Mouse (Mus musculus) cerebellum, adult (tissue): ENCODE measurements around the gene Mlph.

Source experiments
- ATAC-seq: cut with Nextera tagmentation; 2 replicates; pipeline ENCODE4 v1.9.2; 2017; ENCODE audit warnings: mild to moderate bottlenecking, moderate library complexity, mixed read lengths; ENCODE audit not compliant: insufficient number of reproducible peaks, low FRiP score, low TSS enrichment

Mlph gene

GRCm38 (mm10) chr1:90914948-90915569 is at the start of gene Mlph:
Gene Mlph, plus strand, starts transcription at chr1:90915085.
- ATAC-seq = no peak

- no peak for ATAC-seq
Observed at GRCm38 (mm10) chr1:90866734-90867133, 48.2 kb upstream of the Mlph start.

- ATAC-seq = no peak
Observed at GRCm38 (mm10) chr1:90870581-90870980, 44.3 kb upstream of the Mlph start.

GRCm38 (mm10) chr1:90875371-90875770 is 39.5 kb upstream of the Mlph start:
- no peak for ATAC-seq

- no peak for ATAC-seq
Observed at GRCm38 (mm10) chr1:90875961-90876360, 38.9 kb upstream of the Mlph start.

- no peak; the same call in 1 of the 2 replicates for ATAC-seq
Observed at GRCm38 (mm10) chr1:90876486-90877270, 38.2 kb upstream of the Mlph start.

GRCm38 (mm10) chr1:90885771-90886460 is 29.0 kb upstream of the Mlph start:
- ATAC-seq = no peak

GRCm38 (mm10) chr1:90894521-90894920 is 20.4 kb upstream of the Mlph start:
- no peak for ATAC-seq

- ATAC-seq = no peak
Observed at GRCm38 (mm10) chr1:90895004-90895403, 19.9 kb upstream of the Mlph start.

GRCm38 (mm10) chr1:90896281-90896680 is 18.6 kb upstream of the Mlph start:
- ATAC-seq = no peak

GRCm38 (mm10) chr1:90896741-90897361 is 18.0 kb upstream of the Mlph start:
- ATAC-seq = peak; percentile 82; the same call in 1 of the 2 replicates

GRCm38 (mm10) chr1:90898012-90898411 is 16.9 kb upstream of the Mlph start:
- no peak for ATAC-seq

- no peak for ATAC-seq
Observed at GRCm38 (mm10) chr1:90899816-90900215, 15.1 kb upstream of the Mlph start.

GRCm38 (mm10) chr1:90900406-90900805 is 14.5 kb upstream of the Mlph start:
- ATAC-seq = no peak

GRCm38 (mm10) chr1:90901246-90901645 is 13.6 kb upstream of the Mlph start:
- ATAC-seq = no peak

GRCm38 (mm10) chr1:90901681-90902208 is 13.1 kb upstream of the Mlph start:
- ATAC-seq = no peak

- no peak for ATAC-seq
Observed at GRCm38 (mm10) chr1:90902751-90903150, 12.1 kb upstream of the Mlph start.

- ATAC-seq = no peak
Observed at GRCm38 (mm10) chr1:90903211-90903945, 11.5 kb upstream of the Mlph start.

GRCm38 (mm10) chr1:90903971-90904458 is 10.9 kb upstream of the Mlph start:
- ATAC-seq = no peak
